Mouse (Mus musculus) hindbrain, embryonic 10.5 days (tissue): ENCODE data around the gene Lexm. TPM values are rescaled to one million over a fixed set of nuclear protein-coding genes. Genes with fewer than 3 reads are reported as not detected.

Source experiments
- DNase-seq: peaks from one replicate; pipeline ENCODE4 v3.0.0-alpha.2; 2017; ENCODE audit warnings: low spot score
- H3K27ac ChIP-seq: fragments of 300-500 bp; sonication (generic); 2 replicates; pipeline ENCODE4 v1.5.1; 2016; ENCODE audit warnings: mild to moderate bottlenecking, moderate library complexity
- H3K27me3 ChIP-seq: fragments of 300-500 bp; sonication (generic); 2 replicates; pipeline ENCODE4 v1.6.1; 2016; ENCODE audit warnings: mild to moderate bottlenecking; ENCODE audit not compliant: poor library complexity, insufficient read depth, severe bottlenecking
- H3K36me3 ChIP-seq: fragments of 300-500 bp; sonication (generic); 2 replicates; pipeline ENCODE4 v1.6.1; 2016; ENCODE audit warnings: mild to moderate bottlenecking, moderate library complexity
- H3K4me1 ChIP-seq: fragments of 300-500 bp; sonication (generic); replicated peaks from 2 replicates; pipeline ENCODE4 v1.6.1; 2016; ENCODE audit warnings: mild to moderate bottlenecking
- H3K4me3 ChIP-seq: fragments of 300-500 bp; sonication (generic); 2 replicates; pipeline ENCODE4 v1.5.1; 2016; ENCODE audit warnings: mild to moderate bottlenecking, moderate library complexity
- H3K9me3 ChIP-seq: fragments of 300-500 bp; sonication (generic); 2 replicates; pipeline ENCODE4 v1.6.1; 2016; ENCODE audit warnings: mild to moderate bottlenecking, moderate library complexity
- WGBS: fragments of 180-500 bp; shearing (Covaris S2); methylation state at CpG from one replicate; pipeline ENCODE4 v1.1.7; 2016; 5-methylcytosine and 5-hydroxymethylcytosine counted together
- polyA plus RNA-seq: library from polyadenylated mRNA; unstranded; fragments of >200 nt; fragmentation: Nextera tagmentation; extraction: Ambion mirVana; gene quantifications from 2 replicates; pipeline ENCODE4 v1.2.1, GENCODE M21; 2016

Lexm gene
- polyA plus RNA-seq, 1 experiment from 2014 or later = 0.25 TPM

DNA sequence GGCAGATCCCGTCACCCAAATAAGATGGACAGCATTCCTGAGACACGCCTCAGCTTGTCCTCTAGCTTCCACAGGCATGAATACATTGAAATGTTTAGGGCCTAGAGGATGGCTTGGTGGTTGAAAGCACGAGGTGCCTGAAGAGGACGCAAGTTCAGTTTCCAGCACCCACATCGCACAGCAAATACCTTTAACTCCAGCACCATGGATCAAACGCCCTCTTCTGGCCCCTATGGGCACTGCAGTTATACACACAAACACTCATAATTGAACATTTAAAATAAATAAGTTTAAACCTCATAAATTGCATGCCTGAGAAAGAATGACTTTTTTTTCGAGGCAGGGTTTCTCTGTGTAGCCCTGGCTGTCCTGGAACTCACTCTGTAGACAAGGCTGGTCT lies 23.4 kb downstream of the Lexm start:
- Histone ChIP-seq H3K9me3 (no peaks in the 10 kb centered on the region), H3K4me3 (no peak overlapping the region), H3K27me3 (no peaks in the 10 kb centered on the region), H3K27ac (no peak overlapping the region), H3K4me1 (no peaks in the 10 kb centered on the region), H3K36me3 (peaks cover 31% of the 10 kb centered on the region)
- 61% methylated on average over 7 of the region's 7 CpGs for WGBS
- no peak for DNase-seq

DNA sequence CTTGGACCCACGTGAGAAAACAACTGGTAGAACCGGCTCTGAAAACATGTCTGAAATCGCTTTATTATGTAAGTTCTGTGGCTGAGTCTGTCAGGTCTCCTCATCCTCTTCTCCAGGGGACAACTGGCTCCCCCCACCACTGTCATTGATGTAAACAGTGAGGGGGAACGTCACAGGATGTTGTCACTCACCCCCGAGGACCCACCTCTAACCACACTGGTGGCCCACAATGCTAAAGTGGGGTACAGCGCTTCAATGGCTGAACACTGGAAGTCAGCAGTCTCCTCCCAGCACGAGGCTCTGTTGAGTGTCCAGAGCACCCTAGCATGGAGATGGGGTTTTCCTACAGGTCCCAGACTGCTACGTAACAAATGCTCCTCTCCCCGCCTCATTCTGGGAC lies 26.2 kb downstream of the Lexm start:
- 90% methylated on average over 9 of the region's 9 CpGs for WGBS
- Histone ChIP-seq H3K4me3 (no peak overlapping the region), H3K4me1 (no peaks in the 10 kb centered on the region), H3K27ac (no peak overlapping the region), H3K9me3 (no peaks in the 10 kb centered on the region), H3K27me3 (no peaks in the 10 kb centered on the region), H3K36me3 (peaks cover 59% of the 10 kb centered on the region)
- DNase-seq = no peak

DNA sequence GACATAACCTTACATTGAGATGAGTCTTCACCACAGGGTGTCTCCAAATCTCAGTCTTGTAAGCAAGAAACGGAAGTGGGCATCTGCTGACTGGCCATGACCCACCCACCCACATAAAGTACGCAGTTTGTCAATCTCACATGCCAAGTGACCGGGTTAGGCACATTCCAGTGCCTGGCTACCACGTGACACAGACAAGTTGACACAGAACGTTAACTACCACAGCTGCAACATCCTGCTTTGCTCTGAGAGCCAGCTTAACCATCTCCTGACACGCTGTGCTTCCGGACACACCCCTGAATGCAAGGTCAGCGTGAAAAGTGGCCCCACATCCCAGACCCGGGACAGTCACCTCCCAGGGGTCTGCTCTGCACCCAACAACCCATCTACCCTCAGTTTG lies 26.9 kb downstream of the Lexm start:
- Histone ChIP-seq H3K27ac (no peak overlapping the region), H3K36me3 (peaks cover 66% of the 10 kb centered on the region), H3K27me3 (no peaks in the 10 kb centered on the region), H3K4me3 (no peak overlapping the region), H3K9me3 (no peaks in the 10 kb centered on the region), H3K4me1 (no peaks in the 10 kb centered on the region)
- 84% methylated on average over 9 of the region's 9 CpGs for WGBS
- DNase-seq = no peak

DNA sequence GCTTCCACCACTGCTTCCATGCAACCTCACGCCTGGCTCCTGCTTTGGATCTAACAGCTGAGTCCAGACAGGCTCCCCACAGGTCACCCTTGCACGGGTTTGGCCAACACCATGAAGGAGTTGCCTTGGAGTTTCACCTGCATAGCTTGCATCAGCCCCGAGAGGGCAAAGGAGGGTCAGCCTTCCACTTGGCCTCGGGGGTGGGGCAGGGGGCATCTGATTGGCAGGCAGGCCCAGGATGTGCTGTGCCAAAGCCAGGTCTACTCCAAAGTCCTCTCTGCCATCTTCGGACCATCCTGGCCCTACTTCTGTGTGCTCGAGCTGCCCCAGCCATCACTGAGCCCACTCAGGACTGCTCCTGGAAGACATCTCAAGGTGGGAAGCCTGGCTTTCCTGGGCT lies 30.0 kb downstream of the Lexm start:
- no peaks in the 10 kb centered on the region for H3K4me1 ChIP-seq
- no peak for DNase-seq
- WGBS = 90% methylated on average over 6 of the region's 6 CpGs
- no peak overlapping the region for H3K4me3 ChIP-seq
- H3K27me3 ChIP-seq = no peaks in the 10 kb centered on the region
- H3K36me3 ChIP-seq = peaks cover 97% of the 10 kb centered on the region
- no peak overlapping the region for H3K27ac ChIP-seq
- no peaks in the 10 kb centered on the region for H3K9me3 ChIP-seq

DNA sequence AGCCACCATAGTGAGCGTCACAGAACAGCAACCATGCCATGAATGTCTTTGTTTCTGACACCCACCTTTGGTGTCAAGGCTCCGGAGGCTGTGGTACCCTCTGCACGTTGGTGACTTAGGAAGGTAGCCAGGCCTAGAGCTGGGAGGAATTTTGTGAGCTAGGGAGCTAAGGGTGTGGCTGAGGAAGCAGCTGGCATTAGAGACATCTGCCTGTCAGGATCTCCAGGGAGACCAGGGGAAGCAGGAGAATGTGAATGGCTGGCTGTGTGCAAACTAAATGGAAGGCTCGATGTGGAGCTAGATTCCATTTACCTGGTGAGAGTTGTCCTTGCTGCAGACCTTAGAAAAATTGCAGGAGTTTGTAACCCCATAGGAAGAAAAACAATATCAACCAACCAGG lies 32.4 kb downstream of the Lexm start:
- no peaks in the 10 kb centered on the region for H3K9me3 ChIP-seq
- H3K4me3 ChIP-seq = no peak overlapping the region
- H3K27ac ChIP-seq = no peak overlapping the region
- peaks cover 100% of the 10 kb centered on the region for H3K36me3 ChIP-seq
- DNase-seq = no peak
- H3K4me1 ChIP-seq = no peaks in the 10 kb centered on the region; the same call in 1 of the 2 replicates
- H3K27me3 ChIP-seq = no peaks in the 10 kb centered on the region
- 91% methylated on average over 4 of the region's 4 CpGs for WGBS

DNA sequence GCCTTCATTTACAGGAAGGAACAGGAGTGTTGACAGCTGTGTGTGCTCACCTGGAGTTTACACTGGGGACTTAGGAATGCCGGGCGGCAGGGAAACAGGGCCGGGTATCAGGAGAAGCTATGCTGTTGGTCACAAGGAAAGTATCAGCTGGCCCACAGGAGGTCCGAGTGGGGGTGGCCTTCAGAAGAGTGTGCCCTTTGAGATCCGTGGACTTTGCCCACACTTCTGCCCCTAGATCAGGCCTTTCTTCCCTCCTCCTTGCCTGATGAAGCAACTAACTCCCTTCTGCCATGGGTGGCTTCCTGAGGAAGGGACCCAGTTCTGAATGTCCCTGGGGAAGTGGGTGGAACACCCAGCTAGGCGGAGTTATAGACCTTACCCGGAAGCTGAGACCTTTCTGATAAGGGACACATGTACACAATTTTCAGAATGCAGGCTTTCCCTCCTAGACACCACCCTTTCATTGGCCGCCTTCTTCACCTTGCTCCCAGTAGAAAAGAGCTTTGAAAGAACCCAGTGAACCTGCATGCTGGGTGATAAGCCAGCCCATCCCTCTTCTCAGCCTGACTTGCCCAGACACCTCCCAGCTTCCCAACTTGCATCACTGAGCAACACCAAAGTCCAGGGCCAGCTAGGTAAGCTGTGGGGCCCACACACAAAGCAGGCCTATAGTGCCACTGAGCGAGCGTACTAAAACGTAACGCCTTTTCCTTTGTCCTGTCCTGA lies 34.5 kb downstream of the Lexm start:
- Histone ChIP-seq H3K4me1 (no peaks in the 10 kb centered on the region; the same call in 1 of the 2 replicates), H3K27ac (no peak overlapping the region), H3K4me3 (no peak overlapping the region), H3K27me3 (no peaks in the 10 kb centered on the region), H3K36me3 (peaks cover 100% of the 10 kb centered on the region), H3K9me3 (no peaks in the 10 kb centered on the region)
- WGBS = 91% methylated on average over 12 of the region's 12 CpGs
- no peak for DNase-seq

DNA sequence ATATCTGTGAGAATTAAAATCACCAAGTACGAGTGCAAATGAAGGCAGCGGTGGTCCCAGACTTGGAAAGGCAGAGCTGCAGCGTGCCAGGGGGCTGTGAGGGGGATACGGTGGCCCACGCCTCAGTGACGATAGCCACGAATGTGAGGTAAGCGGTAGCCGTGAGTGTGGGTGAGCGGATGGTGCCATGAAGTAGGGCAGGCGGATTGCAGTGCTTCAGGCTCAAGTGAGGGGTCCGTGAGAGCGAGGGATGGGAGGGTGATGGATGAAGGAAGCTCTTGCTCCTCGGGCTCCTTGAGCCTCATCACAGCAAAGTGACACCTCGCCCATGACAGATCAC lies 35.2 kb downstream of the Lexm start:
- no peak overlapping the region for H3K27ac ChIP-seq
- DNase-seq = no peak
- WGBS = 94% methylated on average over 15 of the region's 15 CpGs
- no peak overlapping the region for H3K4me3 ChIP-seq
- no peaks in the 10 kb centered on the region for H3K27me3 ChIP-seq
- no peaks in the 10 kb centered on the region for H3K9me3 ChIP-seq
- peaks cover 100% of the 10 kb centered on the region for H3K36me3 ChIP-seq
- H3K4me1 ChIP-seq = peaks cover 2% of the 10 kb centered on the region; the same call in 1 of the 2 replicates

DNA sequence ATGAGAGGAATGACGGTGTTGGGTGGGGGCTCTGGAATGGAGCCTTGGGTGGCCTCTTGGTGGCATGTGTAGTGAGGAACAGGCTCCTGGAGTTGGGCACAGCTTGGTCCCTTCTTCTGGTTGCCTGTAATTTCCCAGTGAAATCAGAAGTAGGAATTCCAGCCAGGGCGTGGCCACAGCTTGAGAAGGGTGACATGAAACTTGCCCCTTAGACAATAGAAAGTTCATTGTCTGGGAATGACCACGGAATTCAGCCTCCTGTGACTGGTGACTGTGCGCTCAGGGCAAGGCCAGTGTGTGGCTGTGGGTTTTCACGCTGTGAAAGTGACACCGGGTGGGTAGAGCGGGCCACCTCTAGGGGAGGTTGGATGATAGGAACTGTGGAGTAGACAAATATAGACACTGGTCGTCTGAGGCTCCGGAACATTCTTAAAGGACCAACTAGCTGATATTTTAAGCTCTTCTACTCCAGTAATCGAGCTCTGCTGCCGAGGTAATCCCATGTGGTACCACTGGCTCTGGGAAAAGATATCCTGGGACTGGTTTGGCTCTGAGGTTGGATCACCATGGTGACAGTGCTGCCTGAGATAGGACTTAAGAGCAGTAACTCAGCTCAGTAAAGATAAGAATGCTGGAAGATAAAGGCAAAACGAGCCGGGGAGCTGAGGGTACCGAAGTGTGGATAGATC lies 35.7 kb downstream of the Lexm start:
- no peak overlapping the region for H3K27ac ChIP-seq
- WGBS = 90% methylated on average over 14 of the region's 14 CpGs
- peaks cover 2% of the 10 kb centered on the region; the same call in 1 of the 2 replicates for H3K4me1 ChIP-seq
- DNase-seq = no peak
- H3K4me3 ChIP-seq = no peak overlapping the region
- no peaks in the 10 kb centered on the region for H3K9me3 ChIP-seq
- H3K27me3 ChIP-seq = no peaks in the 10 kb centered on the region
- H3K36me3 ChIP-seq = peaks cover 100% of the 10 kb centered on the region

DNA sequence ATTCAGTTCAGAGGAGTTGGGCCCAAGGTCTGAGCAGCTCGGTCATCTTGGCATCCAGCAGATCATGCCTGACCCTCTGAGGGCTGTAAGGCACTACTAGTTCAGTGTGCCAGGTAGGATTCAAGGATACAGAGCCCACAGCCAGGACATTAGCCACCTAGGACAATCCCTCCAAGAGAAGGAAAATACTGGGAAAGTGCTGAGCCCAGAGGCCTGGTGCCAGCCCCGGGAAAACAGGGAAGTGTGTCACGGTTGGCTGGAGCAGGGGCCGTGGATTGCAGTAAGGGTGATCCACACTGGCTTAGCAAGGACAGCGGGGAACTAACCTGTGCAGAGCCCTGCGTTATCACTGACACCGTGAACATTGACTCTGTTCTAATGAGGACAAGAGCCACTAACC lies 39.5 kb downstream of the Lexm start:
- Histone ChIP-seq H3K9me3 (no peaks in the 10 kb centered on the region), H3K27me3 (no peaks in the 10 kb centered on the region), H3K36me3 (peaks cover 100% of the 10 kb centered on the region), H3K4me1 (peaks cover 2% of the 10 kb centered on the region; the same call in 1 of the 2 replicates), H3K27ac (no peak overlapping the region), H3K4me3 (no peak overlapping the region)
- DNase-seq = no peak
- WGBS = 81% methylated on average over 7 of the region's 7 CpGs

DNA sequence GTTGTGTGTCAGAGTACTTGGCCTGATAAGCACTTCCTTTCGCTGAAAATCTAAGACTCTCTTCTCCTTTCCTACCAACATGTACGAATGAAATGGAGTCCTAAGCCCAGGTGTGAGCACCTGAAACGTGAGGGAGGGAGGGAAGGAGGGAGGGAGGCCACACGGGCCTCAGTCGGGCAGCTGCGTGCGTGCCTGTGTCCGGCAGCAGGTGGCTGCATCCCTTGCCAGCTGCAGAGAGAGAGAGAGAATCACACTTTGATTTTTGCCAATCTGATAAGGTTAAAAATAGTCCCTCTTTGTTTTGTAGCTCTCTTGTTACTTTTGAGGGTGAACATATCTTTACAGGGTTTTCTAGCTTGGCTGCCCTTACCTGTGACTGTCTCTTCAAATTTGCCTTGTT lies 42.0 kb downstream of the Lexm start:
- no peak for DNase-seq
- Histone ChIP-seq H3K27me3 (no peaks in the 10 kb centered on the region), H3K27ac (no peak overlapping the region), H3K4me1 (0 out of 2 replicates have a peak, but pooled peaks cover 2% of the 10 kb centered on the region), H3K9me3 (no peaks in the 10 kb centered on the region), H3K36me3 (peaks cover 100% of the 10 kb centered on the region), H3K4me3 (no peak overlapping the region)
- WGBS = 92% methylated on average over 8 of the region's 8 CpGs

DNA sequence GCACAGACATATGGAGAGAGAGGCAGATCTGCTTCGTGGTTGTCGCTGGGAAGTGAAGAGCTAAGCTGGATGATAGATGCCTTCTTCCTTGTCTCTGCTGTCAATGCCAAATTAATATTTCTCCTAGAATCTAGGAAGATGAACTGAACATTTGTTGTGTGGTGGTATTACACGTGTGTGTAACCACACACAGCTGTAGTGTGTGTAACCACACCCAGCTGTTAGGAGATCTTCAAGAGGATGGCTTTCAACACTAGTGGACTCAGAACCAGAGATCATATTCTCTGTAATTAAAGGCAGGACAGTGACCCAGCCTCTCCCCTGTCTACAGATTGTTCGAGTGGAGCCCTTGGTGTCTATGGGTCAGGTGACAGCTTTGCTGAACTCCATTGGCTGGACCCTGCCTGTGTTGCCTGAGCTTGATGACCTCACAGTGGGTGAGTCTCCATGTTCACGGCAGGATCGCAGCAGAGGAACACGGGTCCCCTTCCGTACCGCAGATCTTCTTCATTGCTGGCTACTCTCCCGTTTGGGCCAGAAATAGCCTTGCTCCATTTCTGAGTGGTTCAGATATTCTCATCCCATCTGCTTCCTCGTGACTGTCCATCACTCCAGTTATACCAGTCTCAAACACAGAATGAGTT lies 45.8 kb downstream of the Lexm start:
- DNase-seq = no peak
- H3K4me3 ChIP-seq = no peak overlapping the region
- H3K9me3 ChIP-seq = no peaks in the 10 kb centered on the region
- no peaks in the 10 kb centered on the region for H3K4me1 ChIP-seq
- H3K27me3 ChIP-seq = no peaks in the 10 kb centered on the region
- no peak overlapping the region for H3K27ac ChIP-seq
- 91% methylated on average over 11 of the region's 11 CpGs for WGBS
- H3K36me3 ChIP-seq = peaks cover 100% of the 10 kb centered on the region

DNA sequence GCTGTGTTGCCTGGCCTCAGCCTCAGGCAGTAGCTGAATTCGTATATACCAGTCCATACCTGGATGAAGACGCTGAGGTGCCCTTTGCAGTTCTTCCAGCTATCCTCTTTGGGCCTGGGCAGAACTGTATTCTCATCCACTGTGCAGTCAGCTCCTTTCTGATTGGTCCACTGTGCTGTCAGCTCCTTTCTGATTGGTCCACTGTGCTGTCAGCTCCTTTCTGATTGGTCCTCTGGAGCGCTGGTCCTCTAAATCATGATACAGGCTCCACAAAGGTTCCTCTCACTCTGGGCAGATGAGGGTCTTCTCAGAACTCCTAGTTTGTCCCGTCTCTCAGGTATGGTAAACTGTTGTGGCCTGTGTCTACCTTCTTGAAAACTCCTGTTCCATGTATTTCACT lies 47.4 kb downstream of the Lexm start:
- H3K4me3 ChIP-seq = no peak overlapping the region
- no peak overlapping the region for H3K27ac ChIP-seq
- H3K36me3 ChIP-seq = peaks cover 100% of the 10 kb centered on the region
- H3K4me1 ChIP-seq = no peaks in the 10 kb centered on the region
- WGBS = 88% methylated on average over 4 of the region's 4 CpGs
- no peaks in the 10 kb centered on the region for H3K9me3 ChIP-seq
- no peak for DNase-seq
- no peaks in the 10 kb centered on the region for H3K27me3 ChIP-seq

DNA sequence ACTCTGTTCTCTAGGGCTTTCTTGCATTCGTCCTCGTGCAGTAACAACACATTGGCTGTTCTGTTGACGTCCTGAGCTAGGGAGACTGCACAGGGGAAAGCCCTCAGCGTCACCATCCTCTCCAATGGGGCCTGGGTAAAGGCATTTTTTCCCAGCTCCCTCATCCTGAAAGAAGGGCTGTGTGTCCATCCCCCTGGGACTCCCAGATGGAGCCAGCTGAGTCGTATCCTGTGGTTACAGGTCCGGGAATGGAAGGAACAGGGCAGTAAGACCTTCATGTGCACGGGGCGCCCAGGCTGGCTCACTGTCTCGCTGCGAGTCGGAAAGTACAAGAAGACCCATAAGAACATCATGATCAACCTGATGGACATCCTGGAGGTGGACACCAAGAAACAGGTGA lies 52.9 kb downstream of the Lexm start:
- Histone ChIP-seq H3K4me3 (peak overlapping the region; percentile 16; the same call in 1 of the 2 replicates), H3K27ac (no peak overlapping the region), H3K27me3 (no peaks in the 10 kb centered on the region), H3K36me3 (peaks cover 63% of the 10 kb centered on the region), H3K4me1 (peaks cover 43% of the 10 kb centered on the region), H3K9me3 (no peaks in the 10 kb centered on the region)
- DNase-seq = no peak
- WGBS = 91% methylated on average over 11 of the region's 11 CpGs
